Mouse (Mus musculus) heart, embryonic 10.5 days (tissue): ENCODE measurements at regions not wholly inside any gene's neighbourhood (a gene's known extent, or its start where the extent isn't known, plus 50 kb on each side); places are given as distances from the start of the nearest gene placed in this dataset.

Source experiments
- DNase-seq: peaks from one replicate; pipeline ENCODE4 v3.0.0-alpha.2; 2017; ENCODE audit warnings: low spot score
- H3K27ac ChIP-seq: fragments of 300-500 bp; sonication (generic); 2 replicates; pipeline ENCODE4 v1.5.1; 2016; ENCODE audit warnings: mild to moderate bottlenecking
- H3K27me3 ChIP-seq: fragments of 300-500 bp; sonication (generic); 2 replicates; pipeline ENCODE4 v1.6.1; 2016; ENCODE audit warnings: mild to moderate bottlenecking; ENCODE audit not compliant: poor library complexity, insufficient read depth, severe bottlenecking
- H3K36me3 ChIP-seq: fragments of 300-500 bp; sonication (generic); 2 replicates; pipeline ENCODE4 v1.6.1; 2016; ENCODE audit warnings: mild to moderate bottlenecking, moderate library complexity
- H3K4me1 ChIP-seq: fragments of 300-500 bp; sonication (generic); 2 replicates; pipeline ENCODE4 v1.6.1; 2016; ENCODE audit warnings: mild to moderate bottlenecking
- H3K4me3 ChIP-seq: fragments of 300-500 bp; sonication (generic); 2 replicates; pipeline ENCODE4 v1.5.1; 2016; ENCODE audit warnings: mild to moderate bottlenecking, moderate library complexity
- H3K9me3 ChIP-seq: fragments of 300-500 bp; sonication (generic); 2 replicates; pipeline ENCODE4 v1.6.1; 2016; ENCODE audit warnings: mild to moderate bottlenecking, moderate library complexity
- WGBS: fragments of 180-500 bp; shearing (Covaris S2); methylation state at CpG from one replicate; pipeline ENCODE4 v1.1.7; 2016; 5-methylcytosine and 5-hydroxymethylcytosine counted together

GRCm38 (mm10) chr1:193662166-193662890 lies 292.2 kb upstream of the Camk1g start:
- Histone ChIP-seq H3K9me3 (no peaks in the 10 kb centered on the region), H3K27ac (peak overlapping the region; percentile 0; the same call in 1 of the 2 replicates), H3K4me3 (no peak overlapping the region), H3K27me3 (no peaks in the 10 kb centered on the region), H3K36me3 (no peaks in the 10 kb centered on the region), H3K4me1 (peaks cover 29% of the 10 kb centered on the region)
- DNase-seq, result no peak
- WGBS, result 66% methylated on average over 3 of the region's 3 CpGs

- 47% methylated on average over 4 of the region's 4 CpGs for WGBS
- H3K27ac ChIP-seq, result no peak overlapping the region
These were observed 291.3 kb upstream of the Camk1g start for GRCm38 (mm10) chr1:193661377-193661776.

GRCm38 (mm10) chr1:193655076-193655677 lies 285.1 kb upstream of the Camk1g start:
- H3K4me1 ChIP-seq, result peaks cover 9% of the 10 kb centered on the region
- 0 out of 2 replicates have a peak overlapping the region, but pooled peaks have one; percentile 3 for H3K27ac ChIP-seq
- H3K27me3 ChIP-seq, result no peaks in the 10 kb centered on the region
- no peaks in the 10 kb centered on the region for H3K9me3 ChIP-seq
- DNase-seq, result no peak
- H3K4me3 ChIP-seq, result no peak overlapping the region
- no peaks in the 10 kb centered on the region for H3K36me3 ChIP-seq
- WGBS, result 52% methylated on average over 14 of the region's 14 CpGs

More at GRCm38 (mm10) chr1:193661377-193661776, 291.3 kb upstream of the Camk1g start:
- no peaks in the 10 kb centered on the region for H3K9me3 ChIP-seq
- no peaks in the 10 kb centered on the region for H3K36me3 ChIP-seq
- peaks cover 28% of the 10 kb centered on the region for H3K4me1 ChIP-seq
- DNase-seq, result no peak
- H3K27me3 ChIP-seq, result no peaks in the 10 kb centered on the region
- H3K4me3 ChIP-seq, result no peak overlapping the region

- H3K4me1 ChIP-seq, result peaks cover 6% of the 10 kb centered on the region
- H3K27ac ChIP-seq, result no peak overlapping the region
- H3K36me3 ChIP-seq, result no peaks in the 10 kb centered on the region
- no peaks in the 10 kb centered on the region for H3K27me3 ChIP-seq
- DNase-seq, result no peak
- no peaks in the 10 kb centered on the region for H3K9me3 ChIP-seq
- no peak overlapping the region for H3K4me3 ChIP-seq
These were observed 280.2 kb upstream of the Camk1g start for GRCm38 (mm10) chr1:193650275-193650674.

- Histone ChIP-seq H3K36me3 (no peaks in the 10 kb centered on the region), H3K4me3 (no peak overlapping the region), H3K27ac (no peak overlapping the region), H3K9me3 (no peaks in the 10 kb centered on the region), H3K27me3 (no peaks in the 10 kb centered on the region), H3K4me1 (no peaks in the 10 kb centered on the region)
- 87% methylated on average over 1 of the region's 1 CpGs for WGBS
- DNase-seq, result no peak
These were observed 279.3 kb upstream of the Camk1g start for GRCm38 (mm10) chr1:193649400-193649799.

GRCm38 (mm10) chr1:193647371-193648270 lies 277.5 kb upstream of the Camk1g start:
- no peaks in the 10 kb centered on the region for H3K27me3 ChIP-seq
- WGBS, result 79% methylated on average over 3 of the region's 3 CpGs
- no peaks in the 10 kb centered on the region for H3K4me1 ChIP-seq
- no peak for DNase-seq
- no peaks in the 10 kb centered on the region for H3K9me3 ChIP-seq
- no peak overlapping the region for H3K27ac ChIP-seq
- H3K4me3 ChIP-seq, result no peak overlapping the region
- no peaks in the 10 kb centered on the region for H3K36me3 ChIP-seq

GRCm38 (mm10) chr1:193644506-193644905 lies 274.4 kb upstream of the Camk1g start:
- H3K36me3 ChIP-seq, result no peaks in the 10 kb centered on the region
- no peak for DNase-seq
- H3K27ac ChIP-seq, result no peak overlapping the region
- 78% methylated on average over 2 of the region's 2 CpGs for WGBS
- no peaks in the 10 kb centered on the region for H3K27me3 ChIP-seq
- no peaks in the 10 kb centered on the region for H3K4me1 ChIP-seq
- no peaks in the 10 kb centered on the region for H3K9me3 ChIP-seq
- no peak overlapping the region for H3K4me3 ChIP-seq

GRCm38 (mm10) chr1:193636451-193636850 lies 266.4 kb upstream of the Camk1g start:
- no peak overlapping the region for H3K4me3 ChIP-seq
- 77% methylated on average over 5 of the region's 5 CpGs for WGBS
- DNase-seq, result no peak
- H3K27ac ChIP-seq, result no peak overlapping the region
- no peaks in the 10 kb centered on the region for H3K27me3 ChIP-seq
- H3K36me3 ChIP-seq, result no peaks in the 10 kb centered on the region
- no peaks in the 10 kb centered on the region; the same call in 1 of the 2 replicates for H3K4me1 ChIP-seq
- H3K9me3 ChIP-seq, result no peaks in the 10 kb centered on the region

GRCm38 (mm10) chr1:193632115-193632514 lies 262.0 kb upstream of the Camk1g start:
- peaks cover 17% of the 10 kb centered on the region for H3K4me1 ChIP-seq
- no peak overlapping the region for H3K27ac ChIP-seq
- H3K4me3 ChIP-seq, result no peak overlapping the region
- peaks cover 10% of the 10 kb centered on the region for H3K27me3 ChIP-seq
- no peak for DNase-seq
- WGBS, result 79% methylated on average over 2 of the region's 2 CpGs
- no peaks in the 10 kb centered on the region for H3K36me3 ChIP-seq
- H3K9me3 ChIP-seq, result no peaks in the 10 kb centered on the region

- DNase-seq, result no peak
- no peak overlapping the region for H3K4me3 ChIP-seq
- WGBS, result 42% methylated on average over 2 of the region's 2 CpGs
- H3K4me1 ChIP-seq, result peaks cover 33% of the 10 kb centered on the region
- H3K36me3 ChIP-seq, result no peaks in the 10 kb centered on the region
- H3K27me3 ChIP-seq, result peaks cover 10% of the 10 kb centered on the region
- no peaks in the 10 kb centered on the region for H3K9me3 ChIP-seq
- H3K27ac ChIP-seq, result no peak overlapping the region
These were observed 259.8 kb upstream of the Camk1g start for GRCm38 (mm10) chr1:193629887-193630286.

GRCm38 (mm10) chr1:193626924-193627849 lies 257.1 kb upstream of the Camk1g start:
- no peaks in the 10 kb centered on the region for H3K36me3 ChIP-seq
- no peak overlapping the region for H3K27ac ChIP-seq
- H3K27me3 ChIP-seq, result peaks cover 20% of the 10 kb centered on the region
- peaks cover 33% of the 10 kb centered on the region for H3K4me1 ChIP-seq
- H3K9me3 ChIP-seq, result no peaks in the 10 kb centered on the region
- no peak for DNase-seq
- 55% methylated on average over 16 of the region's 16 CpGs for WGBS
- H3K4me3 ChIP-seq, result no peak overlapping the region
